Mouse (Mus musculus) v-Abl transformed pro-B cells (cell line): Measurements from ENCODE around the gene Asb13.

Experiments
- in situ Hi-C, 2 experiments: fragments of 400-800 bp; cut with MboI; formaldehyde crosslinking; loops; one replicate each; pipeline ENCODE4 v1.15.1; 2025; ENCODE audit not compliant: unreplicated experiment in 2 of 2

The Asb13 gene

DNA sequence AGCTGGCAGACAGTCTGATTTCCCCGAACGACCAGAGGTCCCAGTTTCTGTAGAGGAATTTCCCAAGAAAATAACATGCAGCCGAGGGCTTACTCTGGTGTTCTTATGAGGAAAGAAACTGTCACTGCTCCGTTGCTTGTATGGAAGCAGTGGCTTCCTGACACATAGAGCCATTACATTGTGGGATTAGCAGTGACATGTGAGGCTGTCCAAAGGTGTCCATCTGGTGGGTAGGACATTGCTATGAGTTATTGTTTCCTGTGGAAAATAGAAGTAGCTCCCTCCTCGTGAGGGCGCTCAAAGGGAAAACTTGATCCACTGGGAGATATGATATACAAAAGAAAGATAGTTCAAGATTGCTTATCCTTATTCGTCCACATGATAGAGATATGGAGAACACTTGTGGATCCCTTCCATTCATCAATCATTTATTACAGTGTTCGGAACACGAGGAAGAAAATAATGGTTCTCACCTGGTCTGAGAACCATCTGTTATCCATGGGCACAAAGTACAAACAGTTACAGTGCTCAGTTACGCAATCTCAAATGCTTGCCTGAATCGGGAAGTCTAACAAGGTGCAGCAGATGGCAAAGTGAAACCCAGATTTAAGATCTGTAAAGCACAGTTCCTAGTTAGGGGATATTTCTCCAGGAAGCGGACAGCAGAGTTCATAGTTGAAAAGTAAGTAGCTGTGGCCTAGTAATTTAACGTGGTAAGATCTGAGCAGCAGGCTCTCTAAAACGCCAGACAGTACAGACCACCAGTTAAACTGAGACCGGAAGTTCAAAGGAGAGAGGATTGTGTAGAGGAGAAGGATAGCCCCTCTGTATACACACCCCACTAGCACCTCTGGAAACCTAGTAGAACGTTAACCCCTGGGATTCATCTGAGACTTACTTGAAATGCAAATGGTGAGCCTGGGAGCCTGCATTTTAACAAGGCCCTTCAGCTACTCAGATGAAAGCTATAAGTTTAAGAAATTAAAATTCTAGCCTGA lies 25.6 kb downstream of the Asb13 start:
- in situ Hi-C loops = loop anchor here (5.0 to 10.0 kb wide), 4 partner anchors 238 to 945 kb away; partner anchors contain the start of gene Akr1e1 (in 1 of the 2)

DNA sequence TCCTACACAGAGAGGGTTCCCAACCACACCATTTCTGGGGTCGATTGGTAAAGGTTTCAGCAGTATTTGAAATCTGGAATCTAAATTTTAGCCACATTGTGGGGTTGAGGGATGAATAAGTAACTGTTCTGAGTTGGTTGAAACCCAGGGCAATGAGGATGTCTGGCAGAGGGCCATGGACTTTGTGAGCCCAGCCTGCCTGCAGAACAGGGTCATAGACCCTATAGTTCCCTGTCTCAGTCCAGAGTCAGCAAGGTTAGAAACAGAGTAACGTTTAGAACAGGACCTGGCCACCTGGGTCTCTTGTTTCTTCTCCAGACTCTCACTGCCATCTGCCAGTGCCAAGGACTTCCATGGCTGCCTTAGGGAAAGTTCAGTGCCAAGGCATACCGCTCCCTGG lies 30.4 kb downstream of the Asb13 start:
- in situ Hi-C loops = loop anchor here (5.0 to 10.0 kb wide), 4 partner anchors 233 to 941 kb away; partner anchors contain the start of gene Akr1e1 (in 1 of the 2)

DNA sequence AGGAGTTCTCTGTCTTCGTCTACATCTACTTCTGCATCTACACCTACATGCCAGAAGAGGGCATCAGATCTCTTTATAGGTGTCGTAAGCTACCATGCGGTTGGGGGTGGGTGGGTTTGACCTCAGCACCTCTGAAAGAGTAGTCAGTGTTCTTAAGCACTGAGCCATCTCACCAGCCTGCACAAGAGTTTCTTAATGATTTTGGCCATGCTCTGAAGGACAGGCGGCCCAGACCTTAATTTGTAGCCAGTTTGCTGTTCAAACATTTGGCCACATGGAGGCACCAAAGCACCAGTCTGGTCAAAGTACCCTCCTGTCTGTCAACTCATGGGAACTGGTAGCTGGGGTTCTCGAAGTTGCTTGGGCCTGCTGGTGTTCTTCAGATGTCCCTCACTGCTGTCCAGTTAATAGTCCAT lies 31.5 kb downstream of the Asb13 start:
- in situ Hi-C loops = loop anchor here (5.0 to 10.0 kb wide), 6 partner anchors 232 to 939 kb away; partner anchors contain the start of gene Akr1e1 (in 1 of the 2)

DNA sequence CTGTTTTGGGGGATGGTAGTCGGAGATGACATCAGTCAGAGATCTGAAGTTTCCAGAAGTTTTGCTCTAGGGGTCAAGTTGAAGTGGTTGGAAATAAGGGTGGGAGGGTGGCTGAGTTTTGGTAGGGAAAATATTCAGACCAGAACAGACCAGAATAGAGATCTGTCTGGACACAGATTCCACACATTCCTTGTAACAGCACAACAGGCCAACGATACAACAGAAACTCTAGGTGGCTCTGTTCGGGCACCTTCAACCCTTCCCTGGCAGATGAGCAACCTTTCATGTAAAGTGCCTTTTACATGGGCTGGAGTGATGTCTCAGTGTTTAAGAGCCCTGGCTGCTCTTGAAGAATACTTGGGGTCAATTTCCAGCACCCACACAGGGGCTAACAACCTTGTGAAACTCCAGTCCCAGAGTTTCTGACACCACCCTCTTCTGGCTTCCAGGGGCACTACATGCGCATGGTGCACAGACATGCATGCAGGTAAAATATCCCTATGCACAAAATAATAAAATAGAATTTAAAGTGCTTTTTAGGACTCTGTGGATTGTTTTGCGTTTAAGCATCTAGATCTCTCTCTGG lies 33.5 kb downstream of the Asb13 start:
- in situ Hi-C loops = loop anchor here (5.0 to 10.0 kb wide), 6 partner anchors 230 to 937 kb away; partner anchors contain the start of gene Akr1e1 (in 1 of the 2)

DNA sequence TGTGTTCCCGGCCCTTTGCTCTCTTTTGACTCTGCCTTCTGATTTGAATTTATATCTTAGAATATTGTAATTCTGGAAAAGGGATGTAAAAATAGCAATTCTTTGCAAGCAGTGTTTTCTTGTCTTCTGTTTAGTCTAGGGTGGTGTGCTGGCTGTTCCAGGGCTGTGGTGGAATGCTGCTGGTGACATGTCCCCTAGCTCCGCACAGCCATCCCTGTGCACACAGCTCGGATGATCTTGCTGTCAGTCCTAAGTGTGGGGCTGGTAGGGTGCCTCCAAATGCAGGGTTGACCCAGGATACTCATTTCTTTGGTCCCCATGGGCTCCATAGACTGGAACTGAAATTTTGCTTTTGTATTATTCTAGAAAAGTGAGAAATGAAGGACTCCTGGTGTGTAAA lies 34.2 kb downstream of the Asb13 start:
- in situ Hi-C loops = loop anchor here (5.0 to 10.0 kb wide), 6 partner anchors 229 to 937 kb away; partner anchors contain the start of gene Akr1e1 (in 1 of the 2)

DNA sequence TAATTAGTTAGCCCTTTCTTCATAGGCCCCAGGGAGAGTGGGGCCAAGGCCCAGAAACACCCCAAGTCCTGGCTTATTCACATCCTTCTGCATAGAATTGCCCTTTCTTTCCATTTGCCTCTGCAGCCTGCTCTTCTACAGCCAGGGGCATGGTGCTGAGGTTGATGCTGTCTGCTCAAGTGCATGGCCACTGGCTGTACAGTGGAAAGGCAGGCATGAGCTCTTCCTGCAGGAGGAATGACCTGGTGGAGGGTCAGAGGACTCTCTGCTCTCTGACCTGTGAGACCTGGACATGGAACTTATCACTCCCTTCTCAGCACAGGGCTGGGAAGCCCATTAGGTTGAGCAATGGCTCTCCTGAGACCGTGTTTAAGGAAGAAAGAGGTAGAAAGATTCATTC lies 35.8 kb downstream of the Asb13 start:
- in situ Hi-C loops = loop anchor here (5.0 to 10.0 kb wide), 6 partner anchors 228 to 935 kb away; partner anchors contain the start of gene Akr1e1 (in 1 of the 2)

DNA sequence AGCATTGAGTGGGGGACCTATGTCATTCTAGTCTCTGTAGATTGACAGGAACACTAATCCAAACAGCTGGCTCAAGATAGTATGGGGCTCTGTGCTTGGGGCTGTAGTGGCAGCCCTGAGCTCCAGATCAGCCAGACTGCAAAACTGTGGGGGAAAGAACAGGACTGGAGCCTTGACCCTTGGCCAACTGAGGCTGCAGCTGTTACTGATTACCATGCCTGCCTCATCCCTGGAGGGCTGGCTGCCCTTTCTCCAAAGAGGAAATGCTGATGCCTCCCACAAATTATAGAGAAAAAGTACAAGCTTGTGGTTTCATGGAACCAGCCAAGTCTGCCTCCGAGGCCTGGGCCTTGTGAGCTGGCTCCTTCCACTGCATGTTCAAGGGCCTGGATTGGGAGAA lies 36.2 kb downstream of the Asb13 start:
- in situ Hi-C loops = no loop called here

DNA sequence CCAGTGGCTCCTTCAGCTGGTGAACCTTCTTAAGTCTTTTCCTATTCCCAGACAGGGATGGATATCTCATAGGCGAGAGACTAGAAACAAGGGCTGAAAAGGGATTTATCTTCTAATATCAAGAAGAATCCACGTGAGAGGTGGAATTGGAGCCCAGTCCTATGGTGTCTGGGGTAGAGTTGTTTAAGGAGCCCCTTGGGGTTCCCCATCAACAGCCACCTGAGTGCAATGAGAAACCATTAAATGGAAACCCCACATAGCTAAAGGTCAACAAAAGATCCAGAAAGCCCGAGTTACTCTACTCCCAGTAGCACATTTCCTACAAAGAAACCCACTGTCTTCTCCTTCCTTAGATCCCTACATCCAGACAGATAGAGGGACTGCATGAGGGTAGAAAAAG lies 39.3 kb downstream of the Asb13 start:
- in situ Hi-C loops = no loop called here

DNA sequence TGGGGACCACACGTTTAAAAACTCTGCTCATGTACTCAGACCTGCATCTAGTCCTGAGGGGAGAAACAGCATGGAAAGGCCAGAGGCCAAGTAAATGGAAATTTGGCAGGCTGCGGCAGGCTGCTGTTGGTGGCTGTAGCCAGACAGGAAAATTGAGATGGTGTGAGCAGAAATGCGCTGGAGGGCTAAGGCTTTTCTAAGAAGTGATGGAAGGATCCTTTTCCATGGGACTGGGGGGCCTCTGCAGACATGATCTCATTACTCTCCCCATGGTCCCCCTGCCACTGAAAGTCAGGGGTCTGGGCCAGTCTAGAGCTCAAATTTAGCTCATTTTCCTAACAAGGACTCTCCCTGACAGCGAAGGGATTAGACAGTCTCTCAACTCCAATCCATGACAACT lies 39.8 kb downstream of the Asb13 start:
- in situ Hi-C loops = no loop called here

DNA sequence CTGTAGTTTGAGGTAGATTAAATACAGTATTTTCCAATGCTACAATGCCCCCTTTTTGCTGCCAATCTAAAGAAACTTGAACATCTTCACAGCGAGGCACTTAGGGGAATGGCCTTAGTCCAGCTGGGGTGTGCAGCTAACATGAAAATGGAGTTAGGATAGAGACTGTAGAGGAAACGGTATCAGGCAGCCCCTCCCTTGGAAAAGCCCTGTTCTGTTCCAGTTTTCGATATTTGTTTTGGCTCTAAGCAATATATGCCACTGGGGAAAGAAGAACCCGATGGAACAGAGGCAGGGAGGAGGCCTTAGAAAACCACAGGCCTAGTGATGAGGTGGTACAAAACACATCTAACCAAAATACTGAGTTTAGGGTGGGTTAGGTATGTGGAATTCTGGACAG lies 42.0 kb downstream of the Asb13 start:
- in situ Hi-C loops = no loop called here

DNA sequence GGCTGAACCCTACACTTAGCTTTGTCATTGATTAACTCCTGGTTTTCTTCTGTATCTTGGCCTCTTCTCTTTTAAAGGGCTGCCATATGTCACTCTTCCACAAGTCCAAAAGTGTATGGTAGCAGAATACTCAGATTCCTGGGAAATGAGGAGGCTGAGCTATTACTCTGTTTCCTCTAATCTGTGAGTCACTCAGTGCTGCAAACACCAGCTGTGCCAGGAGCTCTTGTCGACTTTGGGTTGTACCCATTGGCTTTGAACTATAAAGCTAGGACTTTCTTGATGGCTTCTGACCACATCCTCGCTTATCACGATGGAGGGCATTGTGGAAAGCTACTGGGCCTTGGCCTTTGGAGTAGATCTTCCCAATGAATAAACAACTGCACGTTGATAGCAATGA lies 45.3 kb downstream of the Asb13 start:
- in situ Hi-C loops = no loop called here

DNA sequence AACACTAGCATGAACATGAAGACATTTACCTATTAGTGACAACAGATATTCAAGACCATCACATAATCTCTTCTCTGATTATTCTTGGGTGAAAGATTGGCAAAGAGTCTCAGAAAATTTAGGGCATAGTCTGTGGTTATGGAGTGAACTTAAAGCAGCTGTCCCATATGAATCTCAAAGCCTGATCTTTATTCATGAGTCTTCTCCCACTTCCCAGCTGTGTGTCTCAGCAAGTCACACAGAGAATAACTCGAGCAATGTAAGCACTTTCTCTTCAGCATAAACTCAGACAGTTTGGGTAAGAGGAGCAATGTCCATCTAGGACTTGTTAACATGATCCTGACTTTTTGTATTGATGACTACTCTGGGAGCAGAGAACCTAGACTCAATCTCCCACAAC lies 52.5 kb downstream of the Asb13 start:
- in situ Hi-C loops = no loop called here

DNA sequence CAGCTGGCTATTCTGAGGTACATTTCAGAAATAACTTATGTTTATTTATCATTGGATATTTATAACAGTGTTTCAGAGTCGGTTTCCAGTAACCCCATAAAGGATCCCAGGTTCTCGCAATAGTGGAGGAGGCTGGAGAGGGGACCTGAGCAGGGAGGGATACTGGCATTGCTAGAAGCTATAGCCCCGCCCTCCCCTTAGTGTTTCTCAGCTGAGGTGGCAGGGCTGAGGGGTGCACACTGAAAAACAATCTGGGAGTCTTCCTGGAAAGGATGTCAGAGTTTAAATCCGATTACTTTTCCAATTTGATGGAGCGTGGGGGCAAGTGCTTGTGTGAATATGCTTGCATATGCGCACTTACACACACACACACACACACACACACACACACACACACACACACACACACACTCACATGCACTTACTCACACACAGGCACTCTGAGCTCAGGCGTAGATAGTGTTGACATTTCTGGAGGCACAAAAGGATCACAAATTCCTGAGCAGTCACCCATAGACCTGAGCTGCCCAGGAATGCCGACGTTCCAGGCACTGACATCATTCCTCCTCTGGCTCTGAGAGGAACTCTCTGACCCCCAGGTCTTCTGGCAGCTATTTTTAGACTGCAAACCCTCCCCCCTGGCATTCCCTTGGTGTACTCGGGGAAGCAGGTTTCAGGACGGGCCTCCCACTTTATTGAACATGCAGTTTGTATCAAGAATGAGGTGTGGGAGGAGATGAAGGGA lies 60.9 kb downstream of the Asb13 start:
- in situ Hi-C loops = no loop called here

DNA sequence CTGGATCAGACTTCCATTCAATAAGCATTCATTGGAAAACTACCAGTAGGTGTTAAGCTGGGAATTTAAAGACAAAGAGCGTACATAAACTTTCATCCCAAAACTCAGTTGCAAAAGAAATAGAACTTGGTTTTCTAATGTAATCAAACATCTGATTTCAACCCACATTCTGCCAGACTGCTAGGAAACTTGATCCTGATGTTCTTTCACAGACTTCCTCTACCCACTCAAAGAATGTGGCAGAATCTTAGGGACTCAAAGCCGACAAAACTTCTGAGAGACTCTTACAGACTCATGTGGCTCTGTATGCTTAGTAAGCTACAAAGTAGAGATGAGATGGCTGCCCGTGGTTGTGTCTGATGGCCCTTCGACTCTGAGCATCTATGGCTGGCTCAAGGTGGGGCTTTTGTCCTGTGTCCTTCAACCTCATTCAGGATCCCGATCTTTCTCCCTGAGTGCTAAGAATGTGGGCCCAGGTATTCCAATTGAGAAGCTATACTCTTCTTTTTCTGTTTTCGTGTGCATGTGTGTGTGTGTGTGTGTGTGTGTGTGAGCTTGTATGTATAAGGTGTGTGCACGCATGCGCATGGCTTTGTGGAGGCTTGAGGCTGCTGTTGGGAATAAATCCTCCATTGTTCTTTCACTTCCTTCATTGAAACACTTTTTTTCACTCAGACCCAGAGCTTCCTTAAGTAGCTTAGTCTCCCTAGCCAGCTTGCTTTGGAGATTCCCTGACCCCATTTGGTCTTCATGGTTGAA lies 63.3 kb downstream of the Asb13 start:
- in situ Hi-C loops = no loop called here

DNA sequence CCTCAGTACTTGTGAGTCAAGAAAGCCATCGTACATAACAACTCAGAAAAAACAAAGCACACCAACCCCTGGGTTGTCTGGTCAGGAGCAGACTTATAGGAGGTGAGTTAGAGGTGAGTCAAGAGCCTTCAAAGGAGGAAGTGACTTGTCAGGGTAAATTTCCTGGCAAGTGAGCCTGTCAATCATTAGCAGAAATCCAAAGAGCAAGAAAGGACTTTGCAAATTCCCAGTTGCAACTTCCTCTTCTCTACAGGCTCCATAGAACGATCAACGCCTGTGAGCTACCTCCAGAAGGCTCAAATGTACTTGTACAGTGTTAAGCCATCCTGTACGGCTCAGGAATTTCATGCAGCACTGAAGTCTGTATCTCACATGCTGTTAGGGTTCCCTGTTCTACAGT lies 66.9 kb downstream of the Asb13 start:
- in situ Hi-C loops = no loop called here
